Mouse (Mus musculus): Measurements from ENCODE around the gene Gm47959.
A peak's percentile ranks its signal among the peaks of the same experiment; 100 is the strongest.

The Gm47959 gene

DNA sequence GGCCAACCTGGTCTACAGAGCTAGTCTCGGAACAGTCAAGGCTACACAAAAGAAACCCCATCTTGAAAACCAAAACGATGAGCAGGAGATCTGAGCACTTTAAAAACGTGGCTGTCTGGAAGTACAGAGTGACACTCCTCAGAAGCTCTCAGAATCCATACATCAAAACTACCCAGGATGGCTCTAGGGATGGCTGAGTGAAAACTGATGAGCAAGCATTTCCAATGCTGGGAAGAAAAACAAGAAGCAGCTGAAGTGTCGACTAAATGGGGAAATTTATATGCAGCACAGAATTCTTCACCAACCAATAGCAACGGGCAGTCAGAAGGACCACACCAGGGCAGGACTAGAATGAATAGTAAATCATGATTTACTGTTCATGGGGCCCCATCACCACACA lies 34.2 kb downstream of the Gm47959 start:
- no peak for DNase-seq (ENCODE audit: low read depth)

DNA sequence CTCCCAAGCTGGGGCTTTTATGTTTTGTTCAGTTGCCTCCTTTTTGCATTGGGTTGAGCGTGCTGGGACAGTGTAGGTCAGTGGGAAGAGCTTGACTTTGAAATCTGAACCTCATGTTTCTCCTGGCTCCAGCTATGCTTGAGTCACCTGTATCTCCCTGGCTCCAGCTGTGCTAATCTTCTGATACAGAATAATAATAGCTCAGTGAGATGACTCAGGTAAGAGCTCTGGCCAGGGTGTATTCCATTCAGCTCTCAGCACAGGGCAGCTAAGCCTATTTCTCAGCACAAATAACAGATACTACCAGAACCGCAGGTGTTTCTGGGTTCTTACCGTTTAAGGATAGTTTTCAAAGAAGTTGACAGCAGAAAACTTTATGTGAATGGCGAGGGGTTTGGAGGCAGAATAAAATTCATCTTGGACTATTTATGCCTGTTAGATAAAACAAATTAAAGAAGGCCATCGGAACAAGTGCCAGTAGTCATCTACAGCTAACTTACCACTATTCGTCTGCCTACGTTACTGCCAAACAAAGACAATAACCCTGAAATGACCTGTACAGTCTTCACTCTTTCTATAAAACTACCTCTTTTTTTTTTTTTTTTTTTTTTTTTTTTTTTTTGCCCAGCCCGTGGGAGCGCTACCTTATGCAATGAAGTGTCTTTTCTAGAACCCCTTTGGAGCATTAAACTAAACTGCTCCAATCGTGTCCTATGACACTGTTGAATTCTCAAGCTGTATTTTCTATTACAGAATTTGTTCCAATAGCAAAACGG lies 36.7 kb downstream of the Gm47959 start:
- no peak for DNase-seq (ENCODE audit: low read depth)

DNA sequence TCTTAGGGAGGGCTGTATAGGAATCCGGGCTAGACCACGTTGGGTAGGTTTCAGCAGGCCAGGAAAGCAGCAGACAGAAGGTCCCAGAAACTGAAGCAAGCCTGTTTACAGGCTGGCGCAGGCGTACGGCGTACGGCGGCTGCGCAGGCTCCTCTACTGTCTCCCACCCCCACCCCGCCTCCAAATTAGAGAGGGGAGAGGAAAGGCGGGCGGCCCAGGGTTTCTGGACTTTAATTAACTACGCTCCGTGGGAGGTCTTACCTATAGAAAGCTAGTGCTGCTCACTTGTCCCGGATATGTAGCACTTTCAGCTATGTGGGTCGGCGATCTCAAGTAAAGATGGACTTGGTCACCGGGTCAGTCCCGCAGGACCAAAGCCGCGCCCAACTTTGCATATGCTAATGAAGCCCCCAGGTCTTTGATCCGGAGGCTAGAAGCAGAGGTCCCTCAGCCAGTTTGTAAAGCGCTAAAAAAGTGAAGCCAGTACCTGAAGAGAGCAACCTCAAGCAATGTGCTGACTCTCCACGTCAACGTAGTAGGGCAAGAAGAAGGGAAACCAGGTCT lies 37.8 kb downstream of the Gm47959 start, which contains the start of gene Slc19a3:
Gene Slc19a3, minus strand, starts transcription at position 340 of the 564 bp plus-strand sequence.
- peak; percentile 3 for DNase-seq (ENCODE audit: low read depth)

DNA sequence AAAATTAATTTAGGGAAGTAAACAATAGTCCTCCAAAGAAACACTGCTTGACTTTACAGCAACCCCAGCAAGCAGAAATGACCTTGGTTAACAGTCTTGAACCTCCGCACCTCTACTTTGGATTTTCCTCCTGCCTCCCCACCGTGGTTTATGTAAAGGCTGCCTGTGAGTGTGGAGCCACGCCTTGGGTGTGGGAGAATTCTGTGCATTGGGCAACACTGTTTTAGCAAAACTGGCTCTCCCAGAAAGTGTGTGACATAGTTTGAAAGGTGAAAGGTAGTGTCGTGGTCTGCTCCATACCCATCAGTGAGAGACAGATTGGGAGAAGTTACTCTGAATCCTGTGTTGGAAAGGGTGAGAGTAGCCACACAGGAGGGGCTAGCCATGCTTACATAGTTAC lies 38.7 kb downstream of the Gm47959 start:
- DNase-seq (ENCODE audit: low read depth), result no peak

DNA sequence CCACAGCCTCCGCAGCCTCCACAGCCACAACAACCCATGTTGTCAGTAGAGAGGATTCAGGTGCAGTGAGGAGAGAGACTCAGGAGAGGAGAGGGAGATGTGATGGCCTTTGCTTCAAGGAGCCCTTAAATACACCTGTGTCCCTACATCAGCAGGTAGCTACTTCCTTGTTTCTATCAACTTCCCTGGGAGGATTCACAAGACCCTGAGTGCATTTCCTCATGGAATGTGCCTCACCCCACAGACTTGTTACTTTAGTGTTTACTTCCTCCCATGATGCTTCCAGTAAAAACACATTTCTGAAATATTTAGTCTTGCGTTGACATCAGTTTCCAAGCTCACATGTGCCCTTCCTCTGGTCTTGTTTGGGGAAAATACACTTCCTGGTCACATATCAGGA lies 42.0 kb downstream of the Gm47959 start, which contains the start of gene Krtap28-10:
Gene Krtap28-10, minus strand, starts transcription at position 101 of the 400 bp plus-strand sequence.
- no peak for DNase-seq (ENCODE audit: low read depth)

DNA sequence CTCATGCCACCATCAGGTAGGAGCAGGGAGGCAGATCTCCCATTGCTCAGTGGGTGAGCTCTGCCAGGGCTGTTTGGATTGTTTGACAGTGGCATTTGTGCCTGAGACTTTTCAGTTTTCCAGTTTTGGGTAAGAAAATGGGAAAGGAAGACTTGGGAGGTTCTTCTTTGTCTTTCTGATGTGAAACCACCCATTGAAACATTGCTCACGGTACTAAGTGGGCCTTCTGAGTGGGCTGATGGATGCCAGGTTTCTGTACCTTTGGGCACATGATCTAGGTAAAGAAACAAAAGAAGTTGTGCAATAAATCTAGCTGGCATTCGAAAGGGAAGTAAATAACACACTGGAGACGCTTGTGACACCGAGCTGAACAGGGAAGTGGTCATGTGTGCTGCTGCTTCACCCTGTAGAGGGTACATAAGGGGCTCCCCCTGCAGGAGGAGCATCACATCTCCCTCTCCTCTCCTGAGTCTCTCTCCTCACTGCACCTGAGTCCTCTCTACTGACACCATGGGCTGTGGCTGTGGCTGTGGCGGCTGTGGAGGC lies 44.6 kb downstream of the Gm47959 start, which contains the start of gene Gm47969:
Gene Gm47969, plus strand, starts transcription at position 51 of the 546 bp plus-strand sequence.
- DNase-seq (ENCODE audit: low read depth), result peak; percentile 4

All from c-Kit-positive CD71-negative TER-119-negative erythroid progenitor cells, embryonic 14.5 days (primary cell).